Mouse (Mus musculus): ENCODE measurements around the gene Myo15.

DNA sequence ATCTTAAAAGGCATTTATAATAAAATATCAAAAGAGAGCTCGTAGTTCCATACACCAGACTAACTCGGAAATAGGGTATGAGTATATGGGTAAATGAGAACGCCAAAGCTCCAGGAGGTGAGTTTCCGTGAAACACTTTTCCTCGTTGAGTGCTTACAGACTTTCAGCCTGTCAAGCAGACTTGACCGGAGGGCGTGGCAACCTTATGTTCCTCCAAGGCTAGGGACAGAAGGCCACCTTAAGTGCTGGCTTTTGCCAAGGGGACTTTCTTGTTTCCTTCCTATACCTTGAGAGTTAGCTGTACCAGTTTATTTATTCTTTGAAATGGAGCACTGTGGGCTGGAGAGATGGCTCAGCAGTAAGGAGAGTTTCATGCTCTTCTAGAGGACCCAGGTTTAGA is 29.0 kb upstream of the Myo15 start:
- TF ChIP-seq CTCF (IDR thresholded peaks at IDR 0.05; ENCODE audit: low read depth, low read length): no peak
- TF ChIP-seq POLR2A (IDR thresholded peaks at IDR 0.05; ENCODE audit: borderline replicate concordance, low read depth, low read length): no peak
